Mouse (Mus musculus) liver, adult 2 months (tissue): ENCODE results near the gene Olfr610.

Experiments used
- CTCF ChIP-seq: fragments of 200-500 bp; IDR thresholded peaks from 2 replicates; pipeline ENCODE4 v1.5.1; 2011; ENCODE audit warnings: low read depth, low read length, control low read depth
- POLR2A ChIP-seq: fragments of 200-500 bp; IDR thresholded peaks from 2 replicates; pipeline ENCODE4 v1.6.1; 2011; ENCODE audit warnings: low read length, control low read depth; ENCODE audit not compliant: insufficient read depth; ENCODE audit errors: extremely low read depth

DNA sequence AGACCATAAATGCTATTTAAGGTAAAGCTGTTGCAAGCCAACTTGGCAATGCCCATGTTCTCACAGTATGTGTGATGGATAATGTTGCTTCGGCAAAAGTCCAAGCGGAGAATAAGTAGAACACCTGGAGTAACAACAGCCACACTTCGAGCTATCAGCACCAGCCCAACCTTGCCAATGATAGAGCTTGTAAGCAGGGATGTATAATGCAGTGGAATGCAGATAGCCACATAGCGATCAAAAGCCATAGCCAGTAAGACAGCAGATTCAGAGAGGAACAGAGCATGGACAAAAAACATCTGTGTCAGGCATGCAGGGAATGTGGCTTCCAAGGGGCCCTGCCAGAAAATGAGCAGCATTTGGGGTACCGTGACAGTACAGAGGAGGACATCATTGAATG is 51.3 kb downstream of the Olfr610 start:
- no peak for TF ChIP-seq POLR2A
- no peak for TF ChIP-seq CTCF
